Mouse (Mus musculus): ENCODE results near the gene Zfp9. TPM values are rescaled to one million over a fixed set of nuclear protein-coding genes. Genes with fewer than 3 reads are reported as not detected.

Gene Zfp9
- polyA plus RNA-seq, 1 experiment: 2.4 TPM

DNA sequence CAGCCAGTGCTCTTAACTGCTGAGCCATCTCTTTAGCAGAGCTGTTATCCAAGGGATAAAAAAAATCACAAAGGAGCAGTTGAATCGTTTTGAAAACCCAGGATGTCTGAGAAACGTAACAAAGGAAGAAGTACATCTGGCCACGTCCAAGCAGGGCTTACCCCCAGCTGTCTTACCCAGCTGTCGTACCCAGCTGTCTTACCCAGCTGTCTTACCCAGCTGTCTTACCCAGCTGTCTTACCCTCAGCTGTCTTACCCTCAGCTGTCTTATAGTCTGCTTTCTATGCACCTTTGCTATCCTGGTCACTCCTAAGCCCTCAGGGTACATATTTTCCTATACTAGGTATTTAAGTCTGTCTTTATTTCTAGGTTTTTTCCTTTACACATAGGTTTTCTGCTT, 47.6 kb downstream of the Zfp9 start:
- no peaks in the 10 kb centered on the region for H3K36me3 ChIP-seq (ENCODE audit: control insufficient read depth, insufficient read depth, low read length, poor library complexity, severe bottlenecking)
- no peaks in the 10 kb centered on the region for H3K4me1 ChIP-seq (ENCODE audit: control insufficient read depth, insufficient read depth, low read length)
- no peaks in the 10 kb centered on the region for H3K9me3 ChIP-seq (replicated peaks; ENCODE audit: control insufficient read depth, insufficient read depth, low read length, poor library complexity, severe bottlenecking)
- TF ChIP-seq EP300 (IDR thresholded peaks at IDR 0.05; ENCODE audit: insufficient read depth, low read depth, low read length) (no peak), CTCF (IDR thresholded peaks at IDR 0.05; ENCODE audit: low read depth, low read length) (no peak), POLR2A (IDR thresholded peaks at IDR 0.05; ENCODE audit: insufficient read depth, low read length) (no peak)
- no peak overlapping the region for H3K27ac ChIP-seq (ENCODE audit: insufficient read depth, low read length)
- no peaks in the 10 kb centered on the region for H3K27me3 ChIP-seq (ENCODE audit: control insufficient read depth, insufficient read depth, low read length, poor library complexity, severe bottlenecking)
- no peak overlapping the region for H3K9ac ChIP-seq (ENCODE audit: low read depth, poor library complexity, severe bottlenecking)
- H3K4me3 ChIP-seq (ENCODE audit: low read depth, low read length): no peak overlapping the region

DNA sequence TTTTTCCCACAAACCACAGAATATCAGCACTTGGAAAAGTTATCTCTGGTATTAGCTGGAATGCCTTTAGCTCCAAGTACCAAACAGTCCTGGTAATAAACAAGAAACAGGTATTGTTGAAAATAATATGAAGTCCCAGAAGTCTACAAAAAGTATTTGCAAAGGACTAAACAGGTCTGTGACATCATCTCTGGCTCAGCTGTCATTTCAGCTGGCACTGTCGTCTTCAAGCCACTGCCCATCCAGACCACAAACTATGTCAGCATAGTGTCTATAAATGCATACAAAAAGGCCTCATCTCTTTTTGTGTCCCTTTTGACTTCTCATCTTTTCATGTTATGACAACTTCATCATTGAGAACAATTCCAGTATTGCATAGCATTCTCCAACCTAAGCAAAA, 52.5 kb downstream of the Zfp9 start:
- Histone ChIP-seq H3K36me3 (ENCODE audit: control insufficient read depth, insufficient read depth, low read length, poor library complexity, severe bottlenecking) (no peaks in the 10 kb centered on the region), H3K4me3 (ENCODE audit: low read depth, low read length) (no peak overlapping the region), H3K27ac (ENCODE audit: insufficient read depth, low read length) (no peak overlapping the region), H3K9me3 (replicated peaks; ENCODE audit: control insufficient read depth, insufficient read depth, low read length, poor library complexity, severe bottlenecking) (no peaks in the 10 kb centered on the region), H3K4me1 (ENCODE audit: control insufficient read depth, insufficient read depth, low read length) (no peaks in the 10 kb centered on the region), H3K9ac (ENCODE audit: low read depth, poor library complexity, severe bottlenecking) (no peak overlapping the region), H3K27me3 (ENCODE audit: control insufficient read depth, insufficient read depth, low read length, poor library complexity, severe bottlenecking) (no peaks in the 10 kb centered on the region)
- TF ChIP-seq CTCF (IDR thresholded peaks at IDR 0.05; ENCODE audit: low read depth, low read length) (no peak), EP300 (IDR thresholded peaks at IDR 0.05; ENCODE audit: insufficient read depth, low read depth, low read length) (no peak), POLR2A (IDR thresholded peaks at IDR 0.05; ENCODE audit: insufficient read depth, low read length) (no peak)

GRCm38 (mm10) chr6:118419050-118419920, 59.8 kb downstream of the Zfp9 start, which contains the start of gene Bms1:
Gene Bms1, minus strand, starts transcription at chr6:118419474.
- Histone ChIP-seq H3K27me3 (ENCODE audit: control insufficient read depth, insufficient read depth, low read length, poor library complexity, severe bottlenecking) (no peaks in the 10 kb centered on the region), H3K4me3 (ENCODE audit: low read depth, low read length) (peak within 1 kb of the TSS; percentile 68), H3K36me3 (ENCODE audit: control insufficient read depth, insufficient read depth, low read length, poor library complexity, severe bottlenecking) (peaks cover 26% of the 10 kb centered on the region), H3K9me3 (replicated peaks; ENCODE audit: control insufficient read depth, insufficient read depth, low read length, poor library complexity, severe bottlenecking) (no peaks in the 10 kb centered on the region), H3K27ac (ENCODE audit: insufficient read depth, low read length) (no peak within 1 kb of the TSS), H3K9ac (ENCODE audit: low read depth, poor library complexity, severe bottlenecking) (peak within 1 kb of the TSS; percentile 57), H3K4me1 (ENCODE audit: control insufficient read depth, insufficient read depth, low read length) (no peaks in the 10 kb centered on the region)
- TF ChIP-seq CTCF (IDR thresholded peaks at IDR 0.05; ENCODE audit: low read depth, low read length) (peak; percentile 93), POLR2A (IDR thresholded peaks at IDR 0.05; ENCODE audit: insufficient read depth, low read length) (peak; percentile 78), EP300 (IDR thresholded peaks at IDR 0.05; ENCODE audit: insufficient read depth, low read depth, low read length) (peak; percentile 42; the same call in 1 of the 2 replicates)

Other genes starting within 250 kb of the Zfp9 start
- 78.2 and 83.3 TPM in 2 replicates for gene Bms1, start 59.8 kb downstream of the Zfp9 start, polyA plus RNA-seq (2011; ENCODE audit: insufficient read depth, insufficient read length, low read depth, missing spikeins)
- gene Zfp248, start 23.8 kb downstream of the Zfp9 start, polyA plus RNA-seq (2011; ENCODE audit: insufficient read depth, insufficient read length, low read depth, missing spikeins): 5.5 and 9.8 TPM in 2 replicates
- gene Ankrd26, start 82.9 kb upstream of the Zfp9 start, polyA plus RNA-seq (2011; ENCODE audit: insufficient read depth, insufficient read length, low read depth, missing spikeins): 10.6 and 14.0 TPM in 2 replicates

All from ES-Bruce4 (cell line).